Mouse (Mus musculus): ENCODE results near the gene Ahnak2. TPM values are rescaled to one million over a fixed set of nuclear protein-coding genes. Genes with fewer than 3 reads are reported as not detected.

Gene Ahnak2
- total and polyA plus RNA-seq, 3 experiments = 3.1 to 27.7 (median 14.6) TPM

GRCm38 (mm10) chr12:112746808-112747605, 55.5 kb downstream of the Ahnak2 start (continued):
- TF ChIP-seq ELF1 (IDR thresholded peaks at IDR 0.05; ENCODE audit: low read depth, low read length) (peak; percentile 21; the same call in 1 of the 2 replicates), CHD2 (IDR thresholded peaks at IDR 0.05; ENCODE audit: low read length) (no peak; the same call in 1 of the 2 replicates), MAZ (IDR thresholded peaks at IDR 0.05; ENCODE audit: low read depth, low read length) (no peak), BHLHE40 (IDR thresholded peaks at IDR 0.05; ENCODE audit: low read depth, low read length) (no peak), USF2 (conservative IDR thresholded peaks at IDR 0.05; ENCODE audit: low read depth, low read length) (no peak), ZNF384 (IDR thresholded peaks at IDR 0.05; ENCODE audit: low read depth, low read length) (peak; percentile 98), RAD21 (IDR thresholded peaks at IDR 0.05; ENCODE audit: low read depth, low read length) (peak; percentile 98), MAX (IDR thresholded peaks at IDR 0.05; ENCODE audit: low read length) (no peak), USF1 (IDR thresholded peaks at IDR 0.05; ENCODE audit: low read depth, low read length) (no peak), EP300 (IDR thresholded peaks at IDR 0.05; ENCODE audit: low read length) (no peak), RCOR1 (conservative IDR thresholded peaks at IDR 0.05; ENCODE audit: low read depth, low read length) (no peak), IRF4 (IDR thresholded peaks at IDR 0.05; ENCODE audit: low read depth, low read length) (peak; percentile 68; the same call in 1 of the 2 replicates), TCF12 (IDR thresholded peaks at IDR 0.05; ENCODE audit: low read depth, low read length) (no peak), MAFK (IDR thresholded peaks at IDR 0.05; ENCODE audit: insufficient replicate concordance, low read length) (no peak), ZMIZ1 (IDR thresholded peaks at IDR 0.05; ENCODE audit: low read depth, low read length) (no peak), CTCF (conservative IDR thresholded peaks at IDR 0.05 in 1 of 2, IDR thresholded peaks at IDR 0.05 in 1 of 2; ENCODE audit: low read depth in 2 of 2, low read length in 2 of 2) (peak in 1 of 2 experiments; percentile 97; a peak in 2 of 4 replicates), UBTF (IDR thresholded peaks at IDR 0.05; ENCODE audit: low read depth, low read length) (no peak)

DNA sequence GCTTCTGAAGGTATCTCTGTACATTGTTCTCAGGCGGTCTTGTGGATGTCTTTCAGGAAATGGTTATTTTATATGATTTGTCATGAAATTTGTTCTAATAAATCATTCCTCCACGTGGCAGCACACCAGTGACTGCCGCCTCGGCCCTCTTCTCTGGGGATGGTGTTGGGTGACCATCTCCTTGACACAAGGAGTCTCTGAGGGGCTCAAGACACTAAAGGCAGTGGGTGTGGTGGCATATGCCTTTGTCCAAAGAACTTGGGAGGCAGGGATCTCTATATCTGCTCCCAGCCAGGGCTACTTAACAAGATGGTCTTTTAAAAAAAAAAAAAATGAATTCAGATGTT, 56.0 kb downstream of the Ahnak2 start:
- no peak overlapping the region for H3K27ac ChIP-seq (ENCODE audit: insufficient read depth, low read depth)
- no peak overlapping the region for H3K4me3 ChIP-seq (replicated peaks in 1 of 3; ENCODE audit: low read depth in 2 of 3, low read length in 2 of 3, poor library complexity in 1 of 3)
- in situ Hi-C loops (cut with MboI; ENCODE audit: low pct_ligation_motif_present, low pct_unique_long_range_greater_than_20kb, low sequenced_read_pairs) (loop anchor here (5.0 kb wide), 1 partner anchor 101 kb away; no protein-coding TSS in a partner anchor), dilution Hi-C loops (cut with MboI; ENCODE audit: extremely low pct_ligation_motif_present, extremely low pct_unique_long_range_greater_than_20kb, low sequenced_read_pairs) (loop anchor here (10.0 kb wide), 1 partner anchor 68 kb away; no protein-coding TSS in a partner anchor)
- H3K79me2 ChIP-seq (replicated peaks; ENCODE audit: control insufficient read depth, extremely low read depth, insufficient read depth, poor library complexity, severe bottlenecking) = no peaks in the 10 kb centered on the region
- H3K9ac ChIP-seq (ENCODE audit: insufficient read depth, low read depth) = no peak overlapping the region
- H3K36me3 ChIP-seq (replicated peaks in 1 of 2; ENCODE audit: control insufficient read depth in 1 of 2, insufficient read depth in 1 of 2, low read length in 1 of 2) = peaks cover 7 to 23% of the 10 kb centered on the region in 2 experiments
- H3K4me2 ChIP-seq (ENCODE audit: insufficient read depth, low read depth, poor library complexity, severe bottlenecking) = no peak overlapping the region
- H3K9me3 ChIP-seq (replicated peaks; ENCODE audit: low read length) = no peaks in the 10 kb centered on the region
- DNase-seq (ENCODE audit: extremely low read depth) = no peak
- H3K4me1 ChIP-seq (ENCODE audit: control insufficient read depth in 1 of 2, insufficient read depth in 2 of 2) = peaks cover 28 to 53% of the 10 kb centered on the region in 2 experiments
- no peak for TF ChIP-seq BHLHE40 (IDR thresholded peaks at IDR 0.05; ENCODE audit: low read depth, low read length)
- TF ChIP-seq ETS1 (conservative IDR thresholded peaks at IDR 0.05; ENCODE audit: low read depth, low read length) = no peak
- TF ChIP-seq RAD21 (IDR thresholded peaks at IDR 0.05; ENCODE audit: low read depth, low read length) = no peak
- no peak for TF ChIP-seq GABPA (IDR thresholded peaks at IDR 0.05; ENCODE audit: insufficient replicate concordance, low read depth, low read length)
- TF ChIP-seq MEF2A (IDR thresholded peaks at IDR 0.05; ENCODE audit: borderline replicate concordance, low read depth, low read length) = no peak
- TF ChIP-seq TCF12 (IDR thresholded peaks at IDR 0.05; ENCODE audit: low read depth, low read length) = no peak
- TF ChIP-seq NRF1 (IDR thresholded peaks at IDR 0.05; ENCODE audit: low read depth, low read length) = no peak
- no peak for TF ChIP-seq SMC3 (IDR thresholded peaks at IDR 0.05; ENCODE audit: low read depth, low read length)
- no peak for TF ChIP-seq ZC3H11A (IDR thresholded peaks at IDR 0.05; ENCODE audit: low read depth, low read length)
- no peak for TF ChIP-seq ZNF384 (IDR thresholded peaks at IDR 0.05; ENCODE audit: low read depth, low read length)
- TF ChIP-seq CTCF (conservative IDR thresholded peaks at IDR 0.05 in 1 of 2, IDR thresholded peaks at IDR 0.05 in 1 of 2; ENCODE audit: low read depth in 2 of 2, low read length in 2 of 2) = no peak
- no peak for TF ChIP-seq POLR2A (IDR thresholded peaks at IDR 0.05; ENCODE audit: low read depth, low read length)
- TF ChIP-seq IRF4 (IDR thresholded peaks at IDR 0.05; ENCODE audit: low read depth, low read length) = no peak
- no peak for TF ChIP-seq MAFK (IDR thresholded peaks at IDR 0.05; ENCODE audit: insufficient replicate concordance, low read length)
- TF ChIP-seq POLR2AphosphoS2 (IDR thresholded peaks at IDR 0.05; ENCODE audit: low read depth, low read length) = no peak
- H3K27me3 ChIP-seq (replicated peaks) = no peaks in the 10 kb centered on the region

All from CH12.LX (cell line).